Mouse (Mus musculus): ENCODE data around the gene Ddx19b. TPM values are rescaled to one million over a fixed set of nuclear protein-coding genes. Genes with fewer than 3 reads are reported as not detected.

Ddx19b gene
- polyA plus RNA-seq, 1 experiment from 2014 or later, result 8.3 TPM

Small RNA genes within 50 kb of the gene (microRNA-seq; reads per million reads assigned to microRNA genes)
- gene Gm24103, result not detected
- gene Mir3473d, result not detected

Other genes with a start within 250 kb of the Ddx19b start
- 0.38 and 0.81 TPM in 2 replicates for gene Il34, start 225.8 kb downstream of the Ddx19b start, polyA plus RNA-seq (2014; fragmentation: Nextera tagmentation; extraction: Ambion mirVana)
- 65.3 and 70.0 TPM in 2 replicates for gene Cog4, start 185.2 kb downstream of the Ddx19b start, polyA plus RNA-seq (2014; fragmentation: Nextera tagmentation; extraction: Ambion mirVana)
- 203 and 205 TPM in 2 replicates for gene Sf3b3, start 185.0 kb downstream of the Ddx19b start, polyA plus RNA-seq (2014; fragmentation: Nextera tagmentation; extraction: Ambion mirVana)
- gene Fuk, start 129.3 kb downstream of the Ddx19b start, polyA plus RNA-seq (2014; fragmentation: Nextera tagmentation; extraction: Ambion mirVana), result 4.0 and 4.3 TPM in 2 replicates
- 11.2 and 11.3 TPM in 2 replicates for gene St3gal2, start 111.8 kb downstream of the Ddx19b start, polyA plus RNA-seq (2014; fragmentation: Nextera tagmentation; extraction: Ambion mirVana)
- gene Ddx19a, start 34.0 kb downstream of the Ddx19b start, polyA plus RNA-seq (2014; fragmentation: Nextera tagmentation; extraction: Ambion mirVana), result 32.8 and 33.4 TPM in 2 replicates
- gene Aars, start 1.4 kb upstream of the Ddx19b start, polyA plus RNA-seq (2014; fragmentation: Nextera tagmentation; extraction: Ambion mirVana), result 73.2 and 79.9 TPM in 2 replicates
- gene Exosc6, start 24.6 kb upstream of the Ddx19b start, polyA plus RNA-seq (2014; fragmentation: Nextera tagmentation; extraction: Ambion mirVana), result 8.4 and 10.8 TPM in 2 replicates
- gene Clec18a, start 60.7 kb upstream of the Ddx19b start, polyA plus RNA-seq (2014; fragmentation: Nextera tagmentation; extraction: Ambion mirVana), result 0.41 and 0.77 TPM in 2 replicates
- 5.0 and 7.1 TPM in 2 replicates for gene Pdpr, start 62.9 kb upstream of the Ddx19b start, polyA plus RNA-seq (2014; fragmentation: Nextera tagmentation; extraction: Ambion mirVana)
- 76.6 and 82.4 TPM in 2 replicates for gene Glg1, start 227.5 kb upstream of the Ddx19b start, polyA plus RNA-seq (2014; fragmentation: Nextera tagmentation; extraction: Ambion mirVana)

Data from midbrain, embryonic 11.5 days (tissue).